Mouse (Mus musculus) megakaryocyte progenitor cell, adult 5-6 weeks (primary cell): ENCODE data around the gene Gm10681. TPM values are rescaled to one million over a fixed set of nuclear protein-coding genes. Genes with fewer than 3 reads are reported as not detected.
"Not testable (repeated sequence)": the region's sequence is repeated elsewhere in the genome, so short reads cannot be mapped to it uniquely, and the experiment has no call there.

Experiments used
- ATAC-seq: replicated peaks from 2 replicates; pipeline ENCODE4 v1.8.0; 2016; ENCODE audit warnings: mild to moderate bottlenecking, moderate TSS enrichment, inconsistent platforms; ENCODE audit not compliant: poor library complexity
- total RNA-seq, 2 experiments: library from RNA; stranded (forward) in 1 of 2; stranded (reverse) in 1 of 2; fragments of 157-497, 149-512 nt in 1 of 2; fragments of 200-1000 nt in 1 of 2; gene quantifications; 2 replicates each; pipeline versions ENCODE4 v1.2.3 to v1.2.4; 2015 to 2017

Gene Gm10681
- total RNA-seq, 2 experiments from 2014 or later, result not detected

- ATAC-seq, result not testable (repeated sequence)
These were observed 65.8 kb downstream of the Gm10681 start for GRCm38 (mm10) chr3:98522779-98523178.

DNA sequence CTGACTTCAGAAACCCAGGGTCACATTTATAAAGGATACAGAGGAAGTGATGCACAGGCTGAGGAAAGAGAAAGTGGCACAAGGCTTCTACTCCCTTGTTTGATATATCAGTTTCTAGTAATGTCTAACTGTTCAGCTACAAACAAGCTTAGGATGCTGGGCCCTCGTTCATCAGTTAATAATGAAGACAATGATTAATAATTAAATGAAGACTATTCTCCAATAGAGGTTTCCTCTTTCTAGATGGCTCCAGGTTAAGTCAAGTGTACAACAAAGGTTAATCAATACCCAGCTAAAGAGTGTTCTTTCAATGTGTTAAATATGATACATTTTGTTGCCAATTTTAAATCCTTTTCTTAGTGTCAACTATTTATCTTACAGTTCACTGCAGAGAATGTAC is 78.2 kb downstream of the Gm10681 start, which contains the start of gene Hsd3b4:
Gene Hsd3b4, minus strand, starts transcription at position 101 of the 400 bp plus-strand sequence.
- not testable (repeated sequence) for ATAC-seq

DNA sequence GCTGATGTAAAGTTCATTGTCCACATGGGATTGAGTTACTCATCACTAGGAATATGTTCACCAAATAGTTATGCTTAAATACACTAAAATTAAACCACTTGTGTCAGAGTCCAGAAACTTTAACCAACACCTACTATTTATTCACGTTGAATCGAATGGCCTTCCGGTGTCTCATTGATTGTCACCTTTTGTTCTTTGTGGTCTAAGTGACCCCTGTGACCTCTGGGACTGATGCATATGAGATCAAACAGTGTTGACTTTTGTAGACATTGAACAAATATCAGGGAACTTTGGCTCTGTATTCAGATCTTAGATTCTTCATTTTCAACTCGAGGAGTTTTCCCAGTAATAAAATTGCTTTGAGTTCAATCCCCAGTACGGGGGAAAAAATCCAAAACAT is 81.4 kb downstream of the Gm10681 start:
- ATAC-seq, result not testable (repeated sequence)

Other genes starting within 250 kb of the Gm10681 start
- 108 and 138 TPM in 2 replicates for gene Phgdh, start 248.8 kb downstream of the Gm10681 start, total RNA-seq (2015)
- 493 and 521 TPM in 2 replicates for gene Phgdh, start 248.8 kb downstream of the Gm10681 start, total RNA-seq (2017)
- gene Zfp697, start 206.3 kb downstream of the Gm10681 start, total RNA-seq (2015), result 0.90 and 1.2 TPM in 2 replicates
- 0.54 and 0.84 TPM in 2 replicates for gene Zfp697, start 206.3 kb downstream of the Gm10681 start, total RNA-seq (2017)
- not detected in 2 replicates for gene Gm4450, start 131.7 kb downstream of the Gm10681 start, total RNA-seq (2015)
- gene Gm4450, start 131.7 kb downstream of the Gm10681 start, total RNA-seq (2017), result not detected in 2 replicates
- not detected in 2 replicates for gene Hsd3b4, start 78.3 kb downstream of the Gm10681 start, total RNA-seq (2015)
- gene Hsd3b4, start 78.3 kb downstream of the Gm10681 start, total RNA-seq (2017), result not detected in 2 replicates
- gene Hsd3b5, start 41.4 kb upstream of the Gm10681 start, total RNA-seq (2015), result not detected in 2 replicates
- gene Hsd3b5, start 41.4 kb upstream of the Gm10681 start, total RNA-seq (2017), result not detected in 2 replicates
- gene Hsd3b2, start 135.7 kb upstream of the Gm10681 start, total RNA-seq (2015), result not detected in 2 replicates
- gene Hsd3b2, start 135.7 kb upstream of the Gm10681 start, total RNA-seq (2017), result not detected in 2 replicates
- gene Hsd3b3, start 174.3 kb upstream of the Gm10681 start, total RNA-seq (2015), result not detected in 2 replicates
- not detected in 2 replicates for gene Hsd3b3, start 174.3 kb upstream of the Gm10681 start, total RNA-seq (2017)
- gene Hsd3b6, start 225.6 kb upstream of the Gm10681 start, total RNA-seq (2015), result not detected in 2 replicates
- not detected in 2 replicates for gene Hsd3b6, start 225.6 kb upstream of the Gm10681 start, total RNA-seq (2017)